Mouse (Mus musculus): ENCODE results near the gene Prex1. TPM values are rescaled to one million over a fixed set of nuclear protein-coding genes. Genes with fewer than 3 reads are reported as not detected.
A peak's percentile ranks its signal among the peaks of the same experiment; 100 is the strongest.

Gene Prex1
- polyA plus RNA-seq, 1 experiment, result 20.1 TPM

GRCm38 (mm10) chr2:166606053-166606452 lies 107.6 kb downstream of the Prex1 start:
- no peak overlapping the region for H3K4me3 ChIP-seq (ENCODE audit: low read depth, low read length)
- H3K27ac ChIP-seq (ENCODE audit: insufficient read depth, low read depth, low read length), result no peak overlapping the region
- WGBS, result 60% methylated on average over 6 of the region's 6 CpGs

DNA sequence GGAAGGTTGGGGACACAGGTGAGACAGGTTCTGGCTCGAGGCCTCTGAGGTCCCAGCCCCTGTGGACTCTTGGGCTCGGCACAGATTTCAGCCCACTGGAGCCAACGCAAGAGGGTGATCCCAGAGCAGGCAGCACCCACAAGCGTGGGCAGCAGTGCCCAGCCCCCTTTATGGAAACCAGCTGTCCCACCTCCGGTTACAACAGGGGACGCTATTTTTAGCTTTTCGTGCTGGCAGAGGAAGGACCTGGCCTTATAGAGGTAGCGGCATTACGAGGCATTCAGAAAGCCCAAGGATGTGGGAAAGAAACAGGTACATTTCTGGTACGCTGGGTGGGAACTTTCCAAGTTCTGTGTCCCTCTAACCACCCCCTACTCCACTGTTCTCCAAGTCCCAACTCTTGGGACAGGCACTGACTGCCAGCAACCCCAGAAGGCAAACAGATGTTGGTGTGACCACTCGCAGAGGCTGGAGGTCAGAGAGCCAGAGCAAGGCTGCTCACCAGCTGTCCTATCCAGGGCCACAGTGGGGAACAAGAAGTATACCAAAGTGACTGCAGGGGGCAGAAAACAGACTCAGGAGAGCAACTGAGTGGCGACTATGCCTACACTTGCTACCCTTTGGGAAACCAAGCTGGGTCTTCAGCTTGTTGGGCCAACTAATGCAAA lies 108.3 kb downstream of the Prex1 start:
- H3K27ac ChIP-seq (ENCODE audit: insufficient read depth, low read depth, low read length), result no peak overlapping the region
- H3K27me3 ChIP-seq (ENCODE audit: control insufficient read depth, insufficient read depth, low read length), result no peaks in the 10 kb centered on the region
- no peak overlapping the region for H3K4me3 ChIP-seq (ENCODE audit: low read depth, low read length)
- TF ChIP-seq POLR2A (IDR thresholded peaks at IDR 0.05; ENCODE audit: low read depth, low read length) (no peak), CTCF (IDR thresholded peaks at IDR 0.05; ENCODE audit: extremely low read depth, insufficient read length, insufficient replicate concordance, low read depth, low read length) (no peak)
- no peaks in the 10 kb centered on the region for H3K36me3 ChIP-seq (ENCODE audit: control insufficient read depth, insufficient read depth, low read length)
- H3K4me1 ChIP-seq (ENCODE audit: control insufficient read depth, insufficient read depth, insufficient read length, low read length), result no peaks in the 10 kb centered on the region; the same call in 1 of the 2 replicates
- WGBS, result 67% methylated on average over 12 of the region's 12 CpGs

More at GRCm38 (mm10) chr2:166606053-166606452, 107.6 kb downstream of the Prex1 start:
- no peaks in the 10 kb centered on the region; the same call in 1 of the 2 replicates for H3K4me1 ChIP-seq (ENCODE audit: control insufficient read depth, insufficient read depth, insufficient read length, low read length)
- H3K36me3 ChIP-seq (ENCODE audit: control insufficient read depth, insufficient read depth, low read length), result no peaks in the 10 kb centered on the region
- no peaks in the 10 kb centered on the region for H3K27me3 ChIP-seq (ENCODE audit: control insufficient read depth, insufficient read depth, low read length)
- TF ChIP-seq CTCF (IDR thresholded peaks at IDR 0.05; ENCODE audit: extremely low read depth, insufficient read length, insufficient replicate concordance, low read depth, low read length) (no peak), POLR2A (IDR thresholded peaks at IDR 0.05; ENCODE audit: low read depth, low read length) (no peak)

- 92% methylated on average over 3 of the region's 3 CpGs for WGBS
- Histone ChIP-seq H3K4me3 (ENCODE audit: low read depth, low read length) (no peak overlapping the region), H3K27me3 (ENCODE audit: control insufficient read depth, insufficient read depth, low read length) (no peaks in the 10 kb centered on the region), H3K4me1 (ENCODE audit: control insufficient read depth, insufficient read depth, insufficient read length, low read length) (no peaks in the 10 kb centered on the region), H3K27ac (ENCODE audit: insufficient read depth, low read depth, low read length) (no peak overlapping the region), H3K36me3 (ENCODE audit: control insufficient read depth, insufficient read depth, low read length) (no peaks in the 10 kb centered on the region)
- TF ChIP-seq CTCF (IDR thresholded peaks at IDR 0.05; ENCODE audit: extremely low read depth, insufficient read length, insufficient replicate concordance, low read depth, low read length) (no peak), POLR2A (IDR thresholded peaks at IDR 0.05; ENCODE audit: low read depth, low read length) (no peak)
These were observed 110.7 kb downstream of the Prex1 start for GRCm38 (mm10) chr2:166602948-166603347.

GRCm38 (mm10) chr2:166601420-166601819 lies 112.2 kb downstream of the Prex1 start:
- Histone ChIP-seq H3K4me3 (ENCODE audit: low read depth, low read length) (no peak overlapping the region), H3K4me1 (ENCODE audit: control insufficient read depth, insufficient read depth, insufficient read length, low read length) (no peaks in the 10 kb centered on the region)
- 70% methylated on average over 18 of the region's 18 CpGs for WGBS

DNA sequence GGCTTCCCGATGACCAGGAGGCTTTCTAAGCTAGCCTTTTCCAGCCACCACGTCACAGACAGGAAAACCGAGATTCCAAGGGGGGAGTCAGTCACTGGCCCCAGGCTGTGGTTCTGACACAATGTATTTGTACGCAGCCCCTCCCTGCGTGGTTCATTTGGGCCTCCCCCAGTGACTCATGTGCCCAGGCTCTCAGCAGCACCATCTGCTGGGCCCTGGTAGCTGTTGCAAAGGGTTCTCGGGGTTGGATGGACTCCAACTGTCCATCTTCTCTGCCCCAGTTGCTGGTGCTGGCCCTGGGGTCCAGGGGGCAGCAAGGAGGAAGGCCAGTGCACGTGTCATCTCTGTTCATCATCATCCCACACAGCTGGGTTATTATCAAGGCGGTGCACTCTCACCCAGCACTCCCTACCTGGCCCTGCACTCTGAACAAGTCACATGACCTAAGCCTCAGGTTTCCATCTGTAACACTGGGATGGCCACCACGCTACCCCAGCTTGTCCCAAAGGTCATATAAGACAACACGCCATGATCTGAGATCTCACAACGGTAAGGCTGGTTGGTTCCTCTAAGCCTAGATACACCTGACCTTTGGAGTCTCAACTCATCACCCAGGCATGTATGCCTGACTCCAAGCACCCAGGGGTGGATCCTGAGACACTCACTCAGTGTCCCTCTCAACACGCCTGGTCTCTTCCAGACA lies 115.0 kb downstream of the Prex1 start:
- TF ChIP-seq CTCF (IDR thresholded peaks at IDR 0.05; ENCODE audit: extremely low read depth, insufficient read length, insufficient replicate concordance, low read depth, low read length), result 0 out of 2 replicates have a peak, but pooled peaks have one; percentile 7
- TF ChIP-seq POLR2A (IDR thresholded peaks at IDR 0.05; ENCODE audit: low read depth, low read length), result no peak
- H3K36me3 ChIP-seq (ENCODE audit: control insufficient read depth, insufficient read depth, low read length), result no peaks in the 10 kb centered on the region
- WGBS, result 74% methylated on average over 12 of the region's 12 CpGs

More at GRCm38 (mm10) chr2:166601420-166601819, 112.2 kb downstream of the Prex1 start:
- no peak for TF ChIP-seq POLR2A (IDR thresholded peaks at IDR 0.05; ENCODE audit: low read depth, low read length)
- TF ChIP-seq CTCF (IDR thresholded peaks at IDR 0.05; ENCODE audit: extremely low read depth, insufficient read length, insufficient replicate concordance, low read depth, low read length), result no peak
- no peaks in the 10 kb centered on the region for H3K36me3 ChIP-seq (ENCODE audit: control insufficient read depth, insufficient read depth, low read length)
- H3K27ac ChIP-seq (ENCODE audit: insufficient read depth, low read depth, low read length), result no peak overlapping the region
- no peaks in the 10 kb centered on the region for H3K27me3 ChIP-seq (ENCODE audit: control insufficient read depth, insufficient read depth, low read length)

DNA sequence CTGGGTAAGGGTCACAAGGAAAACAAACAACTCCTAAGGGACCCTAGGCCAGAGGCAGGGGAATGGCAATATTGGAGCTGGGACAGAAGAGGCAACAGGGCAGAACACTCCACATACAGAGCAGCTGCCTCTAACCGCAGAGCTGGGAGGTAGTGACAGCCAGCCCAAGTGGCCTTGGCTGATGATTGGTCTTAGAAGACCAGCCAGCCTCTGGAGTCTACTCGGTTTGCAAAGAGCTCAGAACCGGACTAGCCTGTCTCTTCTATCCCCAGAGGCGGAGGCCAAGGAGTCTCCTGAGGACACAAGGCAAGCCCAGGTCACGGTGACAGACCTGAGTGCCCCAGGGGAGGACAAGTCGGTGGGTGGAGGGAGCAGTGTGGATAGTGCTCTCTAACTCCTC lies 115.9 kb downstream of the Prex1 start:
- no peaks in the 10 kb centered on the region for H3K36me3 ChIP-seq (ENCODE audit: control insufficient read depth, insufficient read depth, low read length)
- H3K27ac ChIP-seq (ENCODE audit: insufficient read depth, low read depth, low read length), result no peak overlapping the region
- no peak overlapping the region for H3K4me3 ChIP-seq (ENCODE audit: low read depth, low read length)
- 60% methylated on average over 6 of the region's 6 CpGs for WGBS
- TF ChIP-seq CTCF (IDR thresholded peaks at IDR 0.05; ENCODE audit: extremely low read depth, insufficient read length, insufficient replicate concordance, low read depth, low read length) (no peak), POLR2A (IDR thresholded peaks at IDR 0.05; ENCODE audit: low read depth, low read length) (no peak)
- no peaks in the 10 kb centered on the region for H3K4me1 ChIP-seq (ENCODE audit: control insufficient read depth, insufficient read depth, insufficient read length, low read length)
- H3K27me3 ChIP-seq (ENCODE audit: control insufficient read depth, insufficient read depth, low read length), result no peaks in the 10 kb centered on the region

More for the DNA sequence above, 115.0 kb downstream of the Prex1 start:
- Histone ChIP-seq H3K27ac (ENCODE audit: insufficient read depth, low read depth, low read length) (no peak overlapping the region), H3K4me1 (ENCODE audit: control insufficient read depth, insufficient read depth, insufficient read length, low read length) (no peaks in the 10 kb centered on the region), H3K4me3 (ENCODE audit: low read depth, low read length) (no peak overlapping the region), H3K27me3 (ENCODE audit: control insufficient read depth, insufficient read depth, low read length) (no peaks in the 10 kb centered on the region)

Measured in small intestine, adult 2 months (tissue).